Mouse (Mus musculus) G1E (cell line): ENCODE measurements around the gene Man2a2.

ENCODE experiments used
- CTCF ChIP-seq: IDR thresholded peaks from 2 replicates; pipeline ENCODE4 v1.5.1; 2012; ENCODE audit warnings: low read depth, low read length, inconsistent platforms, mixed read lengths
- GATA1 ChIP-seq: IDR thresholded peaks from 2 replicates; pipeline ENCODE4 v1.6.1; 2012; ENCODE audit warnings: borderline replicate concordance, low read length, inconsistent platforms, mixed read lengths
- GATA2 ChIP-seq: IDR thresholded peaks from 2 replicates; pipeline ENCODE4 v1.6.1; 2012; ENCODE audit warnings: low read depth, low read length, inconsistent platforms, borderline replicate concordance
- TAL1 ChIP-seq: conservative IDR thresholded peaks from 2 replicates; pipeline ENCODE4 v1.6.1; 2012; ENCODE audit warnings: low read depth, low read length, inconsistent platforms, mixed read lengths

GRCm38 (mm10) chr7:80369967-80370431 lies 1.2 kb downstream of the Man2a2 start:
- TF ChIP-seq GATA1 (no peak), TAL1 (no peak), CTCF (no peak), GATA2 (no peak)
